Mouse (Mus musculus) left cerebral cortex, postnatal 25 days (tissue): ENCODE results near the gene Pls1. TPM values are rescaled to one million over a fixed set of nuclear protein-coding genes. Genes with fewer than 3 reads are reported as not detected.

Experiments used
- DNase-seq, 2 experiments: peaks; one replicate each; pipeline ENCODE4 v3.0.0; 2022; ENCODE audit warnings: low spot score in 2 of 2, mixed read lengths in 1 of 2
- intact Hi-C: fragments of 180-260 bp; cut with DNase I; formaldehyde crosslinking; loops from one replicate; pipeline ENCODE4 v1.15.1; 2025
- total RNA-seq, 2 experiments: library from RNA; stranded (reverse); gene quantifications; 2 replicates each; pipeline ENCODE4 v1.2.3; 2021

The Pls1 gene
- total RNA-seq, 2 experiments from 2014 or later, result 6.2 to 6.4 TPM

- intact Hi-C loops, result no loop called here
- DNase-seq, result no peak
Measured at GRCm38 (mm10) chr9:95811817-95812216, 33.3 kb downstream of the Pls1 start.

- intact Hi-C loops, result no loop called here
Measured at GRCm38 (mm10) chr9:95809596-95809995, 35.5 kb downstream of the Pls1 start.

GRCm38 (mm10) chr9:95805449-95805848 is 39.7 kb downstream of the Pls1 start:
- DNase-seq, result no peak
- intact Hi-C loops, result no loop called here

More at GRCm38 (mm10) chr9:95809596-95809995, 35.5 kb downstream of the Pls1 start:
- DNase-seq, result no peak

- intact Hi-C loops, result no loop called here
- no peak for DNase-seq
Measured at GRCm38 (mm10) chr9:95803783-95804182, 41.3 kb downstream of the Pls1 start.

- DNase-seq, result no peak
- intact Hi-C loops, result no loop called here
Measured at GRCm38 (mm10) chr9:95801610-95802451, 43.3 kb downstream of the Pls1 start.

- intact Hi-C loops, result no loop called here
- DNase-seq, result no peak
Measured at GRCm38 (mm10) chr9:95796323-95796722, 48.8 kb downstream of the Pls1 start.

- intact Hi-C loops, result no loop called here
- no peak for DNase-seq
Measured at GRCm38 (mm10) chr9:95795844-95796243, 49.3 kb downstream of the Pls1 start.

- intact Hi-C loops, result no loop called here
- DNase-seq, result no peak
Measured at GRCm38 (mm10) chr9:95795077-95795784, 49.9 kb downstream of the Pls1 start.

- intact Hi-C loops, result no loop called here
- DNase-seq, result no peak
Measured at GRCm38 (mm10) chr9:95793986-95794744, 50.9 kb downstream of the Pls1 start.

- DNase-seq, result peak; percentile 25 to 73
- intact Hi-C loops, result loop anchor here (5.0 kb wide), 1 partner anchor 62 kb away; the partner anchor contains the start of gene Pls1
Measured at GRCm38 (mm10) chr9:95784888-95785511, 60.1 kb downstream of the Pls1 start.

GRCm38 (mm10) chr9:95783646-95784293 is 61.3 kb downstream of the Pls1 start:
- peak; percentile 27 to 62 for DNase-seq
- intact Hi-C loops, result loop anchor here (5.0 kb wide), 1 partner anchor 64 kb away; the partner anchor contains the start of gene Pls1

GRCm38 (mm10) chr9:95771671-95772070 is 73.4 kb downstream of the Pls1 start:
- intact Hi-C loops, result no loop called here
- DNase-seq, result peak in 1 of 2 experiments; percentile 56

GRCm38 (mm10) chr9:95763218-95763617 is 81.9 kb downstream of the Pls1 start:
- no peak for DNase-seq
- intact Hi-C loops, result no loop called here

GRCm38 (mm10) chr9:95762228-95762627 is 82.9 kb downstream of the Pls1 start:
- intact Hi-C loops, result no loop called here
- no peak for DNase-seq

GRCm38 (mm10) chr9:95761381-95761780 is 83.7 kb downstream of the Pls1 start:
- intact Hi-C loops, result no loop called here
- DNase-seq, result no peak

- intact Hi-C loops, result no loop called here
- no peak for DNase-seq
Measured at GRCm38 (mm10) chr9:95750746-95751145, 94.4 kb downstream of the Pls1 start.

GRCm38 (mm10) chr9:95750037-95750511 is 95.0 kb downstream of the Pls1 start, which contains the start of gene Trpc1:
Trpc1 (minus strand) TSS chr9:95750375.
- intact Hi-C loops, result no loop called here

GRCm38 (mm10) chr9:95749461-95749928 is 95.6 kb downstream of the Pls1 start:
- intact Hi-C loops, result loop anchor here (5.0 kb wide), 1 partner anchor 103 kb away; no protein-coding TSS in a partner anchor
- peak; percentile 12 to 26 for DNase-seq

More at GRCm38 (mm10) chr9:95750037-95750511, 95.0 kb downstream of the Pls1 start, which contains the start of gene Trpc1:
- DNase-seq, result peak; percentile 85 to 88
